Mouse (Mus musculus) urinary bladder, postnatal 10 days (tissue): ENCODE results near the gene Fam241b.

Source experiments
- DNase-seq: peaks from one replicate; pipeline ENCODE4 v3.0.0; 2022; ENCODE audit warnings: low spot score

Fam241b gene

GRCm38 (mm10) chr10:62069946-62070345, 73.8 kb downstream of the Fam241b start:
- DNase-seq: no peak

- no peak for DNase-seq
Observed at GRCm38 (mm10) chr10:62069398-62069797, 74.3 kb downstream of the Fam241b start.

- DNase-seq: no peak
Observed at GRCm38 (mm10) chr10:62068532-62068931, 75.2 kb downstream of the Fam241b start.

GRCm38 (mm10) chr10:62066213-62066612, 77.5 kb downstream of the Fam241b start:
- no peak for DNase-seq

GRCm38 (mm10) chr10:62062786-62063185, 80.9 kb downstream of the Fam241b start:
- DNase-seq: no peak

- no peak for DNase-seq
Observed at GRCm38 (mm10) chr10:62060969-62061678, 82.6 kb downstream of the Fam241b start.

GRCm38 (mm10) chr10:62060224-62060913, 83.4 kb downstream of the Fam241b start:
- DNase-seq: no peak

- no peak for DNase-seq
Observed at GRCm38 (mm10) chr10:62058508-62059375, 85.0 kb downstream of the Fam241b start.
